Mouse (Mus musculus): ENCODE results near the gene Olfr113. TPM values are rescaled to one million over a fixed set of nuclear protein-coding genes. Genes with fewer than 3 reads are reported as not detected.

Olfr113 gene
- polyA plus RNA-seq, 1 experiment from 2014 or later = not detected

Other genes with a start within 250 kb of the Olfr113 start
- not detected in 2 replicates for gene Olfr103, start 238.0 kb downstream of the Olfr113 start, polyA plus RNA-seq (2015; fragmentation: Nextera tagmentation; extraction: Ambion mirVana)
- not detected in 2 replicates for gene Olfr104-ps, start 218.1 kb downstream of the Olfr113 start, polyA plus RNA-seq (2015; fragmentation: Nextera tagmentation; extraction: Ambion mirVana)
- gene Olfr105-ps, start 198.6 kb downstream of the Olfr113 start, polyA plus RNA-seq (2015; fragmentation: Nextera tagmentation; extraction: Ambion mirVana) = not detected in 2 replicates
- not detected in 2 replicates for gene Olfr106-ps, start 187.3 kb downstream of the Olfr113 start, polyA plus RNA-seq (2015; fragmentation: Nextera tagmentation; extraction: Ambion mirVana)
- not detected in 2 replicates for gene Olfr107, start 178.4 kb downstream of the Olfr113 start, polyA plus RNA-seq (2015; fragmentation: Nextera tagmentation; extraction: Ambion mirVana)
- gene Olfr108, start 132.2 kb downstream of the Olfr113 start, polyA plus RNA-seq (2015; fragmentation: Nextera tagmentation; extraction: Ambion mirVana) = not detected in 2 replicates
- not detected in 2 replicates for gene Olfr109, start 118.7 kb downstream of the Olfr113 start, polyA plus RNA-seq (2015; fragmentation: Nextera tagmentation; extraction: Ambion mirVana)
- not detected in 2 replicates for gene H2-M2, start 94.1 kb downstream of the Olfr113 start, polyA plus RNA-seq (2015; fragmentation: Nextera tagmentation; extraction: Ambion mirVana)
- not detected in 2 replicates for gene Olfr110, start 85.2 kb downstream of the Olfr113 start, polyA plus RNA-seq (2015; fragmentation: Nextera tagmentation; extraction: Ambion mirVana)
- not detected in 2 replicates for gene Olfr111, start 69.6 kb downstream of the Olfr113 start, polyA plus RNA-seq (2015; fragmentation: Nextera tagmentation; extraction: Ambion mirVana)
- not detected in 2 replicates for gene Olfr112, start 8.2 kb downstream of the Olfr113 start, polyA plus RNA-seq (2015; fragmentation: Nextera tagmentation; extraction: Ambion mirVana)
- gene Olfr114, start 15.1 kb upstream of the Olfr113 start, polyA plus RNA-seq (2015; fragmentation: Nextera tagmentation; extraction: Ambion mirVana) = not detected in 2 replicates
- gene Olfr115, start 49.4 kb upstream of the Olfr113 start, polyA plus RNA-seq (2015; fragmentation: Nextera tagmentation; extraction: Ambion mirVana) = not detected in 2 replicates
- not detected in 2 replicates for gene Olfr116, start 49.5 kb upstream of the Olfr113 start, polyA plus RNA-seq (2015; fragmentation: Nextera tagmentation; extraction: Ambion mirVana)
- not detected in 2 replicates for gene Olfr117, start 86.1 kb upstream of the Olfr113 start, polyA plus RNA-seq (2015; fragmentation: Nextera tagmentation; extraction: Ambion mirVana)
- not detected in 2 replicates for gene Olfr118, start 89.3 kb upstream of the Olfr113 start, polyA plus RNA-seq (2015; fragmentation: Nextera tagmentation; extraction: Ambion mirVana)
- not detected in 2 replicates for gene Olfr119, start 118.9 kb upstream of the Olfr113 start, polyA plus RNA-seq (2015; fragmentation: Nextera tagmentation; extraction: Ambion mirVana)
- not detected in 2 replicates for gene Olfr120, start 144.1 kb upstream of the Olfr113 start, polyA plus RNA-seq (2015; fragmentation: Nextera tagmentation; extraction: Ambion mirVana)
- gene Olfr121, start 171.2 kb upstream of the Olfr113 start, polyA plus RNA-seq (2015; fragmentation: Nextera tagmentation; extraction: Ambion mirVana) = not detected in 2 replicates
- not detected in 2 replicates for gene Olfr122, start 190.9 kb upstream of the Olfr113 start, polyA plus RNA-seq (2015; fragmentation: Nextera tagmentation; extraction: Ambion mirVana)
- gene Olfr123, start 215.9 kb upstream of the Olfr113 start, polyA plus RNA-seq (2015; fragmentation: Nextera tagmentation; extraction: Ambion mirVana) = not detected in 2 replicates
- gene Olfr124, start 222.2 kb upstream of the Olfr113 start, polyA plus RNA-seq (2015; fragmentation: Nextera tagmentation; extraction: Ambion mirVana) = not detected in 2 replicates